Mouse (Mus musculus) frontal cortex, adult (tissue): Measurements from ENCODE around the gene Gm1043.

Experiments used
- ATAC-seq: cut with Nextera tagmentation; 2 replicates; pipeline ENCODE4 v1.9.2; 2017; ENCODE audit warnings: mild to moderate bottlenecking, moderate library complexity, mixed read lengths; ENCODE audit not compliant: low TSS enrichment

Gm1043 gene

GRCm38 (mm10) chr5:37198011-37198688 lies 113.0 kb downstream of the Gm1043 start:
- ATAC-seq: no peak

DNA sequence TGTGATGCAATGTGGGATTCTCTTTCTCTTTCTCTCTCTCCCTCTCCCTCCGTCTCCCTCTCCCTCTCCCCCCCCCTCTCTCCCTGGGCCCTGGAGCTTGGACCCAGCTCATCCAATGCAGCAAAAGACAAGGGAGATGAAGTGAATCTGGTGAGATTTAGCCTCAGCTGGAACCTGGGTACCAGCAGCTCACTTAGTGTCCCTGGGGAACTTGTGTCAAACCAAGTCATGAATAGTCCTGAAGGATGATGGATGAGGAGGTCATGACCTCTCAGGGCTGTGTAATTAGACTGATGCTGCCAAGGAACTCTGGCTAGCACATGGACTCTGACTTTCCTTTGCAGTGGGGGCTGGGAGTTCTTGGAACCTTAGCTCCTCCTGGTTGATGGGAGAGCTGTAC lies 117.1 kb downstream of the Gm1043 start:
- no peak for ATAC-seq

- ATAC-seq: peak; percentile 59
Observed at GRCm38 (mm10) chr5:37204886-37205285, 119.7 kb downstream of the Gm1043 start.

DNA sequence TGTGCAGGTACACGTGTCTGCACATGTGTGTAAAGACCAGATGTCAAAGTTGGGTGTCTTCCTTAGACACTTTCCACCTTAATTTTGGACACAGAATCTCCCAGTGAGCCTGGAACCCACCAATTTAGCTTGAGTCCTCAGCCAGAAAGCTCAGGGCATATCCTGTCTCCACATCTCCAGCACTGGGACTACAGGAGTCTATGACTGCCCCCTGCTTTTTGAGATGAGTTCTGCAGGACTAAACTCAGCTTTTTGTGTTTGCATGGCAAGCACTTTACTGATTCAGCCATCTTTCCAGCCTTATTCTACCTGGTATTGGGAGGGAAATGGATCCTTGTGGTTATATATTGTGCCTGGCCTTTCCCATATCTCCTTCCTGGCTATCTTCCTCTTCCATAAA lies 120.2 kb downstream of the Gm1043 start:
- ATAC-seq: peak; percentile 72; the same call in 1 of the 2 replicates

DNA sequence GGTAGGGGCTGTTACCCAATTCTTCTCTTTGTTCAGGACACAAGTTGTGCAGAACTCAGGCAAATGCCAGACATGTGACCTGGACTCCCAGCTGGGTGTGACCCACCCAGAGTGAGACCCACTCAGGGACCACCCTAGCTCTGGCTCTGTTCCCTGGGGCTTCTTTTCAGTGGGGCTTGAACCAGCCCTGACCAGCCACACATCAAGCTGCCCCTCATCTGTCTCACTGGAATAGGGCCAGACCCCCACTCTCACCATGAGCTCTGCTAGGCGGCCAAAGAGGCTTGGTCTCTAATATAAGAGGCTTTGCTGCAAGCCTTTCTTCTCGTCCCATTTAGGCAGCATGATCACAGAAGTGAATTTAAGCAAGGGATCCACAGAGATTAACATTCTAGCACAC lies 121.2 kb downstream of the Gm1043 start:
- ATAC-seq: no peak

DNA sequence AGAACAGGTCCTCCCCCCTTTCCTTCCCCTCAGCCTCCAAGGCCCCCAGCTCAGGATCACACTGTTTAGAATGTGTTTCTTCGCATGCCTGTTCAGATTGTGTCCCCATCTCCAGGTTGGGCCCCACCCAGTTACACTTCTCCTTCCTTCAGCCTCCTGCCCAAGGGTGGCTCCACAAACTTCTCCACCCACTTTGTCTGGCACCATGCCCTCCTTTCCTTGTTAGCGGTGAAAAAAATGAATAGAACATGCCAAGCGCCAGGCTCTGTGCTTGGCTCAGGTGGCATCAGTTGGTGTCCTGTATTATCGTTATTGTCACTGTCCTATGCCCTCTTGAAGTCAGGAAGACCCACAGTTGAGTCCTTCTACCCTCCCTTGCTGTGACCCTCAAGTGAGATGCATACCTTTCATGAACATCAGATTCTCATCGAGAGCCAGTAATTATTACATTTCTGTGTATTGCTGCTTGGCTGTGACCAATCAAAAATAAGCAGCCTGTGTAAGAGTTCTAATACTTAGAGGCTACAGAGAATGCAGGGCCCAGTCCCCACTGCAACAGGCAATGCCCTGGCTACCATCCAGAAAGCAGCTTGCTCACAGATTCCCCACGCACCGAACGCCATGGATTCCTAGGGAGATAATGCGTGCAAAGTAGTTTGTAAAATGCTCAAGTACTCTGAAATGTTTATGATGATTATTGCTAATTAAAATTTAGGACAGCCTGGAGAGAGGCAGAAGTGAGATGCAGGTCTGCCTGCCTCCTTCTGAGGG lies 128.0 kb downstream of the Gm1043 start:
- peak; percentile 38; the same call in 1 of the 2 replicates for ATAC-seq

DNA sequence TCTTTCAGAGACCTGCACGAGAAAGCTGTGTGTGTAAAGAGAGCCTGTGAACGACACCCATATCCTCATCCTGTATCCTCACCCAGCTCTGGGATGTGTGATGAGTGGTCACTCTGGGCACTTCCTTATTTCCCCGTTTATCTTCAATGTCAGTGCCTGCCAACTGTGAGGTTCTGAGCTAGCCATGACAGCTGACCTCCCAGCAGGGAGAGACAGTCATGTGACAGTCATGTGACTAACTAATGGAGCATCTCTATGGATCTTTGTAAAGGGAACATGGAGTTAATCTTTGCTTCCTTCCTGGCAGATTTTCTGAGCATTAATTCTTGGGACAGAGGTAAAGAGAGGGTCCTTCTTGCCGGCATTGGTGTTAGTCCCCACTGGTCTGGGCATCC lies 128.5 kb downstream of the Gm1043 start:
- no peak for ATAC-seq

GRCm38 (mm10) chr5:37214614-37215013 lies 129.4 kb downstream of the Gm1043 start:
- no peak for ATAC-seq

- no peak for ATAC-seq
Observed at GRCm38 (mm10) chr5:37215276-37215675, 130.1 kb downstream of the Gm1043 start.

- peak; percentile 39 for ATAC-seq
Observed at GRCm38 (mm10) chr5:37219615-37220014, 134.4 kb downstream of the Gm1043 start.

- ATAC-seq: peak; percentile 54
Observed at GRCm38 (mm10) chr5:37220575-37220974, 135.4 kb downstream of the Gm1043 start.

- no peak for ATAC-seq
Observed at GRCm38 (mm10) chr5:37221563-37221962, 136.4 kb downstream of the Gm1043 start.

GRCm38 (mm10) chr5:37222316-37222715 lies 137.1 kb downstream of the Gm1043 start:
- ATAC-seq: no peak

- ATAC-seq: peak; percentile 42
Observed at GRCm38 (mm10) chr5:37225708-37226107, 140.5 kb downstream of the Gm1043 start.

DNA sequence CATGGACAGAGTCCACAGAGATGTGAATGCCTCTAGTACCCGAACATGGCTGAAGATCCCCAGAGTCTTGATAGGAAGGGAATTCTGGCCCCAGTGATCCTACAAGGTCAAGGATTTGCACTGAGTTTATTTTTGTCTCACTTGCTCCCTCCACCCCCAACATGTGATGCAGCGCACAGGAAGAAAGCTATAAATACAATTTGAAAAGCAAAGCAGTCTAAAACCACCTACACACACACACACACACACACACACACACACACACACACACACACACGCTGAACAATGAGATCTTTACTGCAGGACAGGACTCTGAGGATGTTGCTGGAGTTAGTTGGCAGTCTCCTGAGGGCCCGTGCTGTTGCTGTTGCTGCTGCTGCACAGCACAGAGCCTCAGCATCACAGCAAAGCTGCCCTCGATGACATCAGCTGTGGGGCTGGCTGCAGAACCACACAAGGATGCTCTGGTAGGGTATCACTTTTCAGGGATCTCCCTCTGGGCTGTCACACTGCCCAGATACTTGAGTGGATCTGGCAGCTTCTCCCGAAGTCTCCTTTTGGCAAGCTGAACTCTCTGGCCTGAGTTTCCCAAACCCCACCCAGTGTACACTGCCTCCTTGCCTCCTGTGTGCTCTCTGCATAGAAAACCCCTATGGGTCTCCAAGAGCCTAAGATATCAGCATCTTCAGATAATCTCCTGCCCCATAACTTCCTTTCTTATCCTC lies 142.9 kb downstream of the Gm1043 start:
- ATAC-seq: peak; percentile 35

GRCm38 (mm10) chr5:37228894-37229293 lies 143.7 kb downstream of the Gm1043 start:
- peak; percentile 2; the same call in 1 of the 2 replicates for ATAC-seq

DNA sequence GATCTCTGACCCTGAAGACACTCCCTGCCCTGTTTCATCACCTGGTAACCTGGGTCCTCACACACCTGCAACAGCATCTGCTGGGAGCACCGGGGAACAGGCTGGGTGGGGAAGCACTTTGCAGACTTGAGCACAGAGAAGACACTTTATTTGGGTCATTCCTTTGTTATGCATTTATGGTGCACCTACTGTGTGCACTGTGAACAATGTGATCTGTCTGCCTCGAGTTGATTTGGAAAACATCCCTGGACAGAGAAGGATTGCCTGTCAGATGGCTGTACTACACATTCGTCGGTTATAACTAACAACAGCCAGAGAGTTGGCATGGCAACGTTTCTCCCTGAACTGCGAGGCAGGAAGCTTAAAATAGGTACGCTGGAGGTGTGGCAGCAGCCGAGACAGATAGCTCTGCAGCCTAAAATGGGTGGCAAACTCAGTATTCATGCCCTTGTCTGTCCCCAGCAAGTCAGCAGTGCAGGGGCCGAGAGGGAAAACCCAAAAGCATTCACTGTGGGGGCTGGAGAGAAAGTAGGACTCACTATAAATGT lies 147.9 kb downstream of the Gm1043 start:
- ATAC-seq: peak; percentile 79

GRCm38 (mm10) chr5:37238654-37239053 lies 153.5 kb downstream of the Gm1043 start:
- ATAC-seq: peak; percentile 31; the same call in 1 of the 2 replicates

GRCm38 (mm10) chr5:37240550-37240949 lies 155.4 kb downstream of the Gm1043 start:
- no peak for ATAC-seq

- no peak; the same call in 1 of the 2 replicates for ATAC-seq
Observed at GRCm38 (mm10) chr5:37241224-37241623, 156.1 kb downstream of the Gm1043 start.

DNA sequence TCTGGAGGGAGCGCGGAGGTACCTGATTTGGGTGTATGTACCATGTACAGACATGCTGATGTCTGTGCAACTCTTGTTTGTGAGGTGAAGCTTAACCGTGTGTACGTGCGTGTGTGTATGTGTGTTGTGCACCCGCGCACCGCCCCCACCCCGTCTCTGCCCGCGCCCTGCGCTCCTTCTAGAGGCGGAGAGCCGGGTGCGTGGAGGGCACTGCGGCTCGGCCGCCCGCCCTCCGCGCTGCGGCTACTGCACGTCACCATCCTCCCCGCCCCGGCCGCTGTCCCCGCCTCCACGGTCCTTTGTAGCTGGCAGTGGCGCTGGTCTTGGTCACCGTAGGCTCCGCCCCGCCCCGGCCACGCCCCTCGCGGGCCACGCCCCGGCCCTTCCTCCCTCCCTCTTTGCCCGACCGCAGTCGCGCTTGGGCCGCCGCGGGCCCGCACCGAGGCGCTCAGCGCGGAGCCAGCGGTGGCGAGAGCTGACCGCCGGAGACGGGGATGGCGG lies 156.5 kb downstream of the Gm1043 start, which contains the start of gene Crmp1:
TSS of gene Crmp1 (plus strand) at position 290 of the 501 bp plus-strand sequence.
- peak; percentile 60 for ATAC-seq
